Mouse (Mus musculus) kidney, postnatal 14 days (tissue): Measurements from ENCODE around the gene Elovl5.
A peak's percentile ranks its signal among the peaks of the same experiment; 100 is the strongest.
"Not testable (repeated sequence)": the region's sequence is repeated elsewhere in the genome, so short reads cannot be mapped to it uniquely, and the experiment has no call there.

Experiments
- DNase-seq: peaks from one replicate; pipeline ENCODE4 v3.0.0; 2022; ENCODE audit warnings: mixed read lengths

Elovl5 gene

DNA sequence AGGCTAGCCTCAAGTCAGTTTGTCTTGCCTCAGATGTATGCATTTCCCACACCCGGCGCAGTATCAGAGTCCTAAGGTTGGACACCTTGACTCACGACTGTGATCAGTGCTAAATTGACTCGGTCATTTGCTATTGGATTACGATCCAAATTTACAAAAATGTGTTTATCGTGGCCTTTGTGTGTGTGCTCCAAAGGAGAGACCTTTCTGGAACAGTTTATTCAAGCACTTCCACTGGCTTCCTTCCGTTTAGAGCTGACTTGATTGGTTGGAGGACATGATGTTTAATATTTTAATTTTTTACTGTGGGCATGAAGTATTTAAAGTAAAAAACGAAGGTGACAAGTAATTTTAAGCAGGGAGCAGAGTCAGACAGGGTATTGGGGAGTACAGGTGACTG is 38.8 kb downstream of the Elovl5 start:
- DNase-seq, result no peak

DNA sequence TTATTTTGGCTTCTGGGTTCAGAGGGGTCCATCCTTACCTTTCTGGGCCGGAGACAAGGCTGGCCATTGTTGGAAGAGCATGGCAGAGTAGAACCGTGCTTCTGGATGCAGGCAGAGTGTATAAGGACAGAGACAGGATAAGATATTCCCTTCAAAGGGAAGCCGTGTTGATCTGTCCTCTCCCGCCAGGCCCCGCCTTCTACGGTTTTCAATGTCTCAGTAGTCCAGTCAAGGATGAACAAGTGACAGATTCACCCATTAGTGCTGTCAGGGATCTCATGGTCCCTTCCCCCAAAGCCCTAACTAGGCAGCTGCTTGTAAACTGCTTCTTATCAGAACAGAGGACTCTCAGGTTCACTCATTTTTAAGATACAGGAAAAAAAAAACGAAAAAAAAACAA is 41.2 kb downstream of the Elovl5 start:
- DNase-seq, result no peak

DNA sequence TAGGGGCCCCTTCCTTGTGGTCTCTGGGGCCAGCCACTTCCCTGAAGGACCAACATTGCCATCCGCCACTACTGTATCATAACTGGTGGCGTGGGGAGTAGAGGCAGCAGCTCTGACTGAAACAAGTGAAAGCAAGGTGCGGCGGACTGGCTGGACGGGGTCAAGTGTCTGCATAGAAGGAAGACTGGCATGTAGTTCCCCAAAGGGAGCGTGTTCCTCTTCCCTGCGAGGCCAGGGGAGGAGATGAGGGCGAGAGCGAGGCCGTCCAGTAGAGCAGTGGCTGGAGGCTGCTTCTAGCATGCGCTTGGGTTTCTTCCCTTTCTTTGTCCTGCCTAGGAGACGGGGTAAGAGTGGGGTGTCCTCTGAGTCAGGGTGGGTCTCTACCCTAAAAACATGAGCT is 42.6 kb downstream of the Elovl5 start:
- DNase-seq, result no peak

DNA sequence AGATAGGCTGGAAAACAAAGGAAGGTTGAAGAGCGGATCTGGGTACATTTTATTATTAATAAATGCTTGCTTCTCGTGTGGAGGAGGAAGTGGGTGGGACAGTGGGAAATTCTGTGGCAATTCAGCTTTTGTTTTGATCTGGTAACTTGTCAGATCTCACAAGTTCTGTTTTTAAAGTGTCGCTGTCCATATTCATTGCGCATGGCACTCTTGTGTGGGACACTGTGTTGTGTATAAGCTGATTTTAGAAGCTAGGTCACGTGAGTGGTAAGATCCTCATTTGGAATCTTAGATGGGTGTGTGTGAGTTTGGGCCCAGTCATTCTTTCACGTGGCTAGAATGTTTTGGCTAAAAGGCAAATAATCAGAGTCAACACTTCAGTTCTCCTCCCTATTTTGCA is 44.2 kb downstream of the Elovl5 start:
- no peak for DNase-seq

DNA sequence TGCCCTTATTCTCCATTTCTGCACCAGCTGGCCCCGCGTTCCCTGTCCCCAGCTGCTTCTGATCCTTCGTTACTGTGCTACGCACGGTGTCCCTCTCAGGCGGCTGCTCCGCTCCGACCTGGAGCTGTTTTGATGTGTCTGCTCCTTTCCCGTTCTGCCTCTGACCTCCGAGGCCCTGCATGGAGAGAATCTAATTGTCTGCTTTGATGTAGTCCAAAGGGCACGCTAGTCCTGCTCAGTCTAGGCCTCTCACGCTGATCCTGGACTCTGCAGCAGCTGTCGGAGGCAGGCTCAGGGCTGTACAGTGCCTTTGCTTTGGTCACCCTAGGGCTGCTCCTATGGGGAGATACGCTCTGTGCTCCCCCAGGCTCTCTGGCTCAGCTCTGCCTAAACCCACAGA is 46.9 kb downstream of the Elovl5 start:
- DNase-seq, result peak; percentile 72

DNA sequence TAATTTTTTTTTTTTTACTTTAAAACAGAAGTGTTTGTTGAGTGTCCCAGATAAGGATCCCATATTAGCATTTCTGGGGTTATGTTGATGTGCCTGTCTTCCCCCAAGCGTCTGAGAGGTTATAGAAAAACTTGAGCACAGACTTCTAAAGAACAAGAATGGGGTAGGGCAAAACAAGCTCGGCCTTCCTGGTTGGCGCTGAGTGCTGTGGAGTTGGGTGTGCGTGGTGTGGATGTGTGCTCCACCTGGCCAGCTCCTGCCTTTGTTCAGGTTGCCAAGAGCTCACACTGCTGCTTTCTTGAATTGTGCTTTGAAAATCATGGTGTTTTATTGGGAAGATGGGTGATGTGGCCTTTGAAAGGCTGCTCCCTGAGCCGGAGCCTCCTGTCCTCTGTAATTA is 48.1 kb downstream of the Elovl5 start:
- DNase-seq, result no peak

DNA sequence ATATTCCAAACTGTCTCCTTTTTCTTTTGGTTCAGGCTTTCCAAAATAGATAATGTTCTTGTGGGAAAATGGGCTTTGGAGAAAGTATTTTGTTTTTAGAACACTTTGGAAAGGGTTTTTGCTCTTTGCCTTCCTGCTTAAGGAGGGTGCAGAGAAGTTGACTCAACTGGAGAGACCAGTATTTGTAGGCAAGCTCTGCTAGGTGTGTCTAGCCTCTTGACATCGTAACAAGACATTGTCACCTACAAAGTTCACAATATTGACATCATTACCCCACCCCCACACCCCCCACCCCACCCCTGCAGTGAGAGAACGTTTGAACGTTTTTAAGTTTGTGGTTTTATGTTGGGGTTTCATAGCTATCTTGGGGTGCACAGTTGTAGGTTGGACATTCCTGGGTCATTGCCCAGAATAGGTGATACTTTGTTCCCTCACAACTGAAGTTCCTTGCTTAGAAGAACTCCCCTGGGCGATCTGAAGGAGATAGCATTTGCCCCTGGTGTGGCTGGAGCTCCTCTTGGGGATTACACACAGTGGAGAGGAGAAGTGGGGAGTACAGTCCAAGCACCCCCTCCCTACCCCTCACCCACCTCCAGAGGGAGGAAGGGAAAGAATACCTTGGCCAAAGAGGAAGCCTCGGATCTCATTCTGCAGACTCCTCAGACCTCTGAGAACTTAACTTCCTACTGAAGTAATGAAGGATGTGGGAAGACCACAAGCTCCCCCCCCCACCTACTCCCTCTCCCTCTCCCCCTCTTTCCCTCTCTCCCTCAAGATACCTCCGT is 48.8 kb downstream of the Elovl5 start:
- DNase-seq, result no peak

DNA sequence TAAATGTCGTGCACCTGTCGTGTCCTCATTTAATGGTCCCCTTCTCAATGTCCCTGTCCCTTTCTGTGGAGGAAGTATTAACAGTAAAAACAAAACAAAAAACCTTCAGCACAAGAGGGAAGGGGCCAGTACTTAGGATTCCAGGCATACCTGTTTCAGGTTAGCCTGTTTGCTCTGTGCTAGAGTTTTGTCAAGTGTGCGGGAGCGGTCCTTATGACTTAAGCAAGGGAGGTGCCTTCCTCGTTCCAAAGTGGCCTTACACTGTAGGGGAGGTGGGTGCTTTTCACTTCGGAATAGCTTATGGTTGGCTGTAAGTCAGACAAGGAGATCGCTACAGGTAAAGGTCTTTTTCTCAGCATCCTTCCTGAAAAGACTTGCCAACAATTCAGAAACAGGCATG is 49.7 kb downstream of the Elovl5 start:
- no peak for DNase-seq

DNA sequence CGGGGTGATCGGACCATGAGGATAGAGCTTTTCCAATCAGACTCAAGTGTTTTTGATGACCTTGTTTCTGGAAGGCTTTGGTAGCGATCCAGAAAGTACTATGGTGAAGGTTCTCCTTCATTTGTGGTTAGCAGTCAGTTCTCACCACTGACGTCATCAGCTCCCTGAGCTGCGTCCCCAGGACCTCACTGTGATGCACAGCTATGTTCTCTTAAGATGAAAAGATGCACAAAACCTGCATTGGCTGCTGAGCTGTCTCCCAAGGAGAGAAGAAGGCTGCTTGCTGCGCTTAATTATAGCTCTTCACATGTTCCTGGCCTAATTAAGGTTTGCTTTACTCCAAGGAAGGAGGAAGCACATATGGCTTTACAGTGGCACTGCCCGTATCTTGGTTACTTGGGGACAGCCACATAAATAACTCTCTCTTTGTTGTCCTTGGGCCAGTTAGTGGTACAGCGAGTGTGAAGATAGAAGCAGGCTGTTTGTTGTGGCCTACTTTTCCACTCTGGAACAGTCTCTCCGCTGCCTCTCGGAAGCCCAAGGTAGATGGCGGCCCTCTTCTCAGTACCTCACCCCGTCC is 50.5 kb downstream of the Elovl5 start:
- no peak for DNase-seq

DNA sequence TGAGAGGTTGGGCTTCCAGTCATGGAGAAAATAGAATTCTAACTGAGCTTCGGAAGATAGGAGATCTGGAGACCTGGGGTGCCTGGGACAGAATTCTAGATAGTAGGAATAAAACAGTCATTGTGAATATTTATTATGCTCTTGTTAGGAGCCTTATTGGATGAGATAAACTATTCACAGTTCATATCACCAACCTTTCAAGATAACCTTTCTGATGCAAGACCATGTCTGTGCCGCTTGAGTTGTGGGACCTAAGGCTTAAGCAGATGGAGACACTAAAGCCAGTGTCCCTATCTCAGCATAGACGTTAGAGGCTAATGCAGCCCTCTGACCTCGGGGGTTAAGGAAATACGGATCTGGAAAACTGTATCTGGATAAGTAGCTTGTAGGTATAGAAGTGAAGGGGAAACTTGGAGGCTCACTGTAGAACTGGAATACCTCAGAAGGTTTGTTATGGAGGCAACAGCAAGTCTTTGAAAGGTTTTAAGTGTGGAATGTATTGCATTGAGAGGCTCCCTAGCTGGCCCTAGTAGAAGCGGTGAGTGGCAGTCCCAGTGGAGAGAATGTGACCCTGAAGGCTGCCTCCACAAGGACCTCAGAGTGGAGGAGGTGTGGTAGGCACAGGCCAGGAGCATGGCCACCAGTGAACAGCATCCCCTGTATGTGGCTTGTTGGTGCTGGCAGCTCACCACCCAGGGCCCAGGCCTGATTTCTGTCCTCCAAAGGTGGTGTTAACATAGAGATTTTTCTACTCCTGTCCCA is 52.2 kb downstream of the Elovl5 start:
- DNase-seq, result no peak

DNA sequence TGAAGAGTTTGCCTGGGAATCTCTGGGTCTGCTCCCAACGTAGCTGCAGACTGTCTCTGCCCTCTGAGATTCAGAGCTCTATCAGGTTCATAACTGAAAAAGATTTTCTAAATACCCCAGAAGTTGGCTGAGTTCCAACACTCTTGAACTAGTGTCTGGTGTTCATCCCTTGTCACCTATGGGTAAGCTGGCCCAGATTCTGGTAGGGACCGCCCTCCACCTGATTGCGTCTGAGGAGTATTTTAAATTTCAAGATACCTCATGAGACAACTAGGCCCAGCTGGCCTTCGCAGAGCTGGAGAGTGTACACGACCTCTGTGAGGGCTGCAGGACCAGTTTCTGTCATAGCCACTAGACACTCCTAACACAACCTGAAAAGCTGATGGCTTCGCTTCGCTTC is 61.8 kb downstream of the Elovl5 start:
- no peak for DNase-seq

DNA sequence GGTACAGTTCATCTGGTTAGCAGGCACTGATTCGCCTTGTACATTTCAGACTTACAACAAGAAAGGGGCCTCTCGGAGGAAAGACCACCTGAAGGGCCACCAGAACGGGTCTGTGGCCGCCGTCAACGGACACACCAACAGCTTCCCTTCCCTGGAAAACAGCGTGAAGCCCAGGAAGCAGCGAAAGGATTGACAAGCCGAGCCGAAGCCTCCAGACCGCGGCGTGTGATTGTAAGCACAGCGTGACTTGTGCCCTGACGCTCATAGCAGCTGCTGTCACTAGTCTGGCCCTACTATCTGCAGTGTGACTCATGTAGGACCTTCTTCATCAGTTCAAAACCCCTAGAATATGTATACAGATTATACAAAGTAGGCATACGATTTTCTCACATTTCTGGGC is 65.5 kb downstream of the Elovl5 start:
- DNase-seq, result no peak

DNA sequence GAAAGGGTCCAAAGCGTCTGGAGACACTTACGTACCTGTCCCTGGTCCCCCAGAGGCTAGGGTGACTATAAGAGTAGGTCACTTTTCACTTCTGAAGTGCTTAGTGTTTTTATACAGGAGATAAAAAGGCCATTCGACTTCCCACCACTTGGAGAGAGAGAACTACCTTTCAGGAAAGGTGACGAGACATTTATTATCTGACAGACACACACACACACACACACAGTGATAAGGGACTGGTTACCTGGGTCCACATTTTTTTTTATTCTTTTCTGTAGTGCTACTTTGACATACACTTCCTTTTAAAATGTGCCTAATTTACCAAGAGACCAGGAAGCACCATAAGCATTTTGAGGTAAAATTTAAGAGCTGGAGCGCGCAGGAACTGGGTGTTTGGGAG is 66.4 kb downstream of the Elovl5 start:
- no peak for DNase-seq

DNA sequence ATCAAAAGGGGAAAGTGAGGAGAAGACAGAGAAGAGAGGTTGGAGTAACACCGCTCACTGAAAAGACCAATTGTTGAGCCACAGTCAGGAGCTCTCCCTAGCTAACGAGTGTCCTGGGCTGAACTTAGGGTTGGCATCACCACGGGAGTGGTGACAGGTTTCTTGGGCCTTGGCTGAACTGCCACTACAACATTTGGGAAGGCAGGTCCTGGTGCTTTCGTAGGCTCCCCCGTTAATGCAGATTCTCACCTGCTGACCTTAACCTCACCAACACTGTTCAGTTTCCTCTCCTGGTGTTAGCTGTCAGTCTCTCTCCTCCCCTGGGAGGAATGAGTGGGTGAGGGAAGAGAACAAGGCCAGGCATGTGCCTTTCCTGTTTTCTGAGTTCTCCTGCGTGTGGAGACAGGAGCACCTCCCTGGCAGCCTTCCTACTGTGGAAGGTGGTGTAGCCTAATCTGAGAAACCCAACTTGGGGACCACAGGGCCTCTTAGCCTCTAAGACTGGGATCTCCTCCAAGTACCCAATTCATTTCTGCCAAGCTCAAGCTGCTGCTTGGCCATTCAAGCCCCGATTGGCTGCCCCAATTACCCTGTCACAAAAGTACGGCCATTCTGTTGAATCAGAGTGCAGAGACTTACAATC is 69.1 kb downstream of the Elovl5 start:
- no peak for DNase-seq

DNA sequence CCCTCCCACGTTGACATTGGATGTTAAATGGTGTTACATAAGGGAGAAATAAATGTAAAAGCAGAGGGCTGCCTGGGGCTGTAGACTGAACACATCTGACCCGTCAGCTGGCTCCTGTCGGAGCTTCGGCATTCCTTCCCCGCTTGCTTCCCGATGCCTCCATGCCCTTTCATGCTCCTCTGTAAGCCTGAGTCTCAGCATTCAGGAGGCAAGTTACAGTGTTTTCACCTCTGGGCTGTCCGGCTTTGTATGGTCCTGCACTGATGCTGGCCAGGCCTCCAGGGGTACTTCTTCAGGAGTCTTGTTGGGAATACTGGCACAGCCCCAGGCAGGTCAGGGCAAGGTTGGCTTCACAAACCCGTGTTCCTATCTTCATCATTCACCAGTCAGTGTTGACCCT is 72.5 kb downstream of the Elovl5 start:
- no peak for DNase-seq

DNA sequence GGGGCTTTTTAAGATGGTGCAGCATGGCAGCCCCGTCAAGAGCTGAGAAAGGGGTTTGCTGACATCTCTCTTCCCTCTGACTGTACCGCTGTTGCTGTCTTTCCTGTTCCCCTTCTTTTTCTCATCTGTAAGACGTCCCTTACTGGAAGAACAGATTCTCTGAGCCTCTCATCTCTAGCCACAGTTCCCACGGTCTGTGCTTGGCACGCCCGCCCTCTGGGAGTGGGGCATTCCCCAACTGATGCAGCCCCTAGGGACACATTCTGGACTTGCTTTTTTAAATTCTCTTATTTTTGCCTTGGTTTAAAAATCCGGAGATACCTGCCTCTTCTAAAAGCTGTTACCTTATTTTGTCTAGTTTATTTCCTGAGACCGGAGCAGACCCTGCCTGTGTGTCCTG is 73.1 kb downstream of the Elovl5 start:
- DNase-seq, result no peak

DNA sequence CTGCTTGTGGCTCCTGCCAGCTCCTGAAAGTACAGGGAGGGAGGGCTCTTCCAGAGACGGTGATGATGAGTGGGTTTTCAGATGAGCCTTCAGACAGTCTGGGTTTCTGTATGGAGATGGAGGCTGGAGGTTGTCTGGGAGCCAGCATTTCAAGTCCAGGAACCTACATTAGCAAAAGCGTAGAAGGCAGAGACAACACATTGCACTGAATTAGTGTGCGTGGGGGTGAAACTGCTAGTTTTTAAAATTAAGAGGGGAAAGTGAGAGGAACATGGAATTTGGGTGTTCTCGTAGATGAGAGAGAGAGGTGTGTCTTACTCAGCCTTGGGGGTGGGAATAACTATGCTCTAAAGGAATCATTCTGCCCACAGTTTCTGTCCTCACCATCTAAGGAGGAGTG is 74.5 kb downstream of the Elovl5 start:
- no peak for DNase-seq

DNA sequence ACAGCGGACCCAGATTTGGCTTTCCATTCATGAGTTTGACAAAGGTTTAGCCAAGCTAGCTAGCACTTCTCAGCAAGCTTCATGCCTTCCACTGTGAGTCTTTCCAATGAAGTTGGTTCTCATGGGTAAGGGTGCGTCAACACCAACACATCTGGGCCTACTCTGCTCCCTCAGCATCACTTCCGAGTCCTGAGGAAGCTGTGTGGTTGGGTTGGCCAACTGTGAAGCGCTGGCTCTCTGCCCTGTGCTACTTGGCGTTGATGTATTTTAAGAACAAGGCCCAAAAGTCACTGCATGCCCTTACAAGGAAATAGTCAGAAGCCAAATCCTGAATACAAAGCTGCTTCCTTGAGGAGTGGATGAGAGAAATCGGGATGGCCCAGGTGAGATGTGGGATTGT is 75.1 kb downstream of the Elovl5 start:
- no peak for DNase-seq

DNA sequence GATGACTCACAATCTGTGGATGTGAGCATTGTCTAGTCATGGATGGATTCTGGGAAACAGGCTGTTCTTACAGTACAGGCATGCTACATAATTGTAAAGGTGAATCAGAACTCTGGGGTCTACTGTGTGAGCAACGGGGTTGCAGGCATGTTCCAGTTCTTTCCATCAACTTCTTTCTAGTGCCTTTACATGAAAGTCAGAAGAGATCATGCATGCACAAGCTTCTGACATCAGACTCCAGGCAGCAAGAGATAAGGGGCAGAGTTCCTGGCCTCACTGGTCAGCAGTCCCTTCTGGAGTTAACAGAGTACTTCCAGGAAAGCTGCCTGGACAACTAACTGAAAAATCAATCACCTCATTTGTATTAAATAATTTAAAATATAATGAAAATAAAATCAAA is 75.9 kb downstream of the Elovl5 start:
- DNase-seq, result no peak

DNA sequence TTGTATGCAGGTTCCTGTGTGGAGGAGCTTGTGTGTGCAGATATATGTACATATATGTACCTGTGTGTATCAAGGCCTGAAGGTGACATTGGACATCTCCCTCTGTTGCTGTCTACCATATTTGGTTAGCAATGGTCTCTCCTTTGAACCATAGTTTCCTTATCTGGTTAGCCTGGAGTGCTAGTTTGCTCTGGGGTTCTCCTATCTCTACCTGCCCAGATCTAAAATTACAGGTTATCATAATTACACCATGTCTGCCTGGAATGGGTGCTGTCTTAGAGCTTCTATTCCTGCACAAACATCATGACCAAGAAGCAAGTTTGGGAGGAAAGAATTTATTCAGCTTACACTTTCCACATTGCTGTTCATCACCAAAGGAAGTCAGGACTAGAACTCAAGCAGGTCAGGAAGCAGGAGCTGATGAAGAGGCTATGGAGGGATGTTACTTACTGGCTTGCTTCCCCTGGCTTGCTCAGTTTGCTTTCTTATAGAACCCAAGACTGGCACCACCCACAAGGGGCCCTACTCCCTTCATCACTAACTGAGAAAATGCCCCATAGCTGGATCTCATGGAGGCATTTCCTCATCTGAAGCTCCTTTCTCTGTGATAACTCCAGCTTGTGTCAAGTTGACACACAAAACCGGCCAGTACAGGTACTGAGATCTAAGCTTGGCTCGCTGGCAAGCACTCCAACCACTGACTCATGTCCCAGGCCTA is 76.5 kb downstream of the Elovl5 start:
- not testable (repeated sequence) for DNase-seq

DNA sequence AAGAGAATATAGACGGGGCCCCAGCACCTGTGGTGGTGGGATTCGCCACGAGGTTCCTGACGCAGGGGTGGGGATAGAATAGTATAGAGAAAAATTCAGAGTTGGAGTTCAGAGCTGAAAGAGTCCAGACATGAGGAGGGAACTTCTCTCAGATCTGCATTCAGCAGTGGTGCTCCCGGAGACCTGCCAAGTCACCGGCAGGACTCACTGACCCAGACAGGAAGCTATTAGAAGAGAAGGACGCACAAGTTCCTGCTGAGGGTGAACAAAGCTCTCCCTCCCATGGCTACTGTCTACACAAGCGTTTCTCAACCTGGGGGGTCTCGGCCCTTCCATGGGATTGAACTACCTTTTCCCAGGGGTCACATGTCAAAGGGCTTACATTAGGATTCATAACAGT is 78.1 kb downstream of the Elovl5 start:
- DNase-seq, result no peak

DNA sequence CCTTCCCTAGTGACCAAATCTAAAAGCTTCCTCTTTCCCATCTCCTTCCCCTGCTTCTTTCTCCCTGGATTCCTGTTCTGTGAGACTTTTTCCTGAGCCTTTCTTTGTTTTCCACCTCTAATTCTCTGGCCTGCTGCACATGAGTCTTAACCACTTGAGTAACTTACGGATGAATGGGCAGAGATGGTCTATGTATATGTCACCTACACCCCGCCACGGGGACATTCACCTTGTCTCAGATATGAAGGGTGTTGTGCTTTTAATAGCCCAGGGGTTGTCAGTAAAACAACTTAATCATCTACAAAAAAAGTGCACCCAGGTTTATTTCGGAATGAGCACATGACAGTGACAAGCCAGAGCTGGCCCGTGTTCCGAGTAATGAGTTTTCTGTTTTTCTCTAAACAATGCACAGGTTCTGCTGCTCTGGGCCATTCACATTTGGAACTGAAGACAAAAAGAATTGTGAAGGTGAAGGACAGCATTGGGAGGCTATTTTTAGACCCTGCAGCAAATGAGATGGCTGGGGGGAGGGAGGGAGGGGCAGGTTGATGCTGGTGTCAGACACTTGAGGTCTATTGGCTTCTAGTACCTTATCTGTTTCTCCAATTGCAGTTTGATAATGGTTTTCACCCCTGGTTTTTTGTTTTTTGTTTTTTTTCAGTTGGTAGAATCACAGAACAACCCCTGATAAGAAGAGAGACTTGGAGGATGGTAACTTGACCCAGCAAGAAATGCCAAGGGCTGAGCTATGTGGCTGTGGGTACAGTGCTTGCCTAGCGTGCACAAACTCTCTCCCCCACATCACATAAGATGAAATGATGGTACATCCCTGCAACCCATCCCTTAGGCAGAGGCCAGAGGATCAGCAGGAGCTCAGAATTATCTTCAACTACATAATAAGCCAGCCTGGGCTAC is 83.7 kb downstream of the Elovl5 start:
- DNase-seq, result no peak
